Mouse (Mus musculus) MEL (cell line): ENCODE measurements around the gene Fam166b.

Source experiments
- CTCF ChIP-seq, 3 experiments: IDR thresholded peaks in 2 of 3; conservative IDR thresholded peaks in 1 of 3; 2 replicates each; pipeline ENCODE4 v1.5.1; 2011 to 2012; ENCODE audit warnings: low read length in 3 of 3, low read depth in 2 of 3, mild to moderate bottlenecking in 2 of 3, improper control_type of control experiment in 1 of 3, inconsistent platforms in 1 of 3, mixed read lengths in 1 of 3, moderate library complexity in 1 of 3; ENCODE audit not compliant: control insufficient read depth in 1 of 3, insufficient read depth in 1 of 3, poor library complexity in 1 of 3, severe bottlenecking in 1 of 3
- E2F4 ChIP-seq: IDR thresholded peaks from 2 replicates; pipeline ENCODE4 v1.6.1; 2011; ENCODE audit warnings: low read depth, low read length, improper control_type of control experiment, borderline replicate concordance
- EP300 ChIP-seq, 2 experiments: IDR thresholded peaks; 2 replicates each; pipeline ENCODE4 v1.6.1; 2011; ENCODE audit warnings: improper control_type of control experiment in 2 of 2, low read length in 2 of 2, low read depth in 1 of 2, mild to moderate bottlenecking in 1 of 2
- GABPA ChIP-seq: IDR thresholded peaks from 2 replicates; pipeline ENCODE4 v1.6.1; 2012; ENCODE audit warnings: low read depth, mild to moderate bottlenecking, inconsistent platforms, low read length, improper control_type of control experiment, moderate library complexity
- HCFC1 ChIP-seq: IDR thresholded peaks from 2 replicates; pipeline ENCODE4 v1.6.1; 2012; ENCODE audit warnings: low read depth, mild to moderate bottlenecking, inconsistent platforms, low read length, improper control_type of control experiment, moderate library complexity
- MAX ChIP-seq: IDR thresholded peaks from 2 replicates; pipeline ENCODE4 v1.6.1; 2011; ENCODE audit warnings: low read length, improper control_type of control experiment
- NRF1 ChIP-seq: IDR thresholded peaks from 2 replicates; pipeline ENCODE4 v1.6.1; 2014; ENCODE audit warnings: low read depth, mild to moderate bottlenecking, inconsistent platforms, low read length, improper control_type of control experiment, moderate library complexity; ENCODE audit not compliant: poor library complexity, insufficient read depth, severe bottlenecking
- POLR2A ChIP-seq, 2 experiments: IDR thresholded peaks; 2 replicates each; pipeline ENCODE4 v1.6.1; 2011 to 2012; ENCODE audit warnings: low read length in 2 of 2, mild to moderate bottlenecking in 2 of 2, control low read depth in 1 of 2, improper control_type of control experiment in 1 of 2, low read depth in 1 of 2, moderate library complexity in 1 of 2; ENCODE audit not compliant: control insufficient read depth in 1 of 2, insufficient read depth in 1 of 2, poor library complexity in 1 of 2
- SIN3A ChIP-seq: IDR thresholded peaks from 2 replicates; pipeline ENCODE4 v1.6.1; 2012; ENCODE audit warnings: low read length, improper control_type of control experiment, inconsistent platforms
- TAL1 ChIP-seq: IDR thresholded peaks from 2 replicates; pipeline ENCODE4 v1.6.1; 2012; ENCODE audit warnings: mild to moderate bottlenecking, inconsistent platforms, low read length, moderate library complexity, mixed read lengths
- UBTF ChIP-seq: IDR thresholded peaks from 2 replicates; pipeline ENCODE4 v1.6.1; 2012; ENCODE audit warnings: low read depth, mild to moderate bottlenecking, inconsistent platforms, low read length, improper control_type of control experiment, moderate library complexity, borderline replicate concordance; ENCODE audit not compliant: insufficient read depth

- TF ChIP-seq E2F4 (no peak), CTCF (IDR thresholded peaks at IDR 0.05 in 2 of 3, conservative IDR thresholded peaks at IDR 0.05 in 1 of 3; ENCODE audit: control insufficient read depth in 1 of 3, insufficient read depth in 1 of 3, low read depth in 2 of 3, low read length in 3 of 3, poor library complexity in 1 of 3, severe bottlenecking in 1 of 3) (no peak), MAX (no peak), TAL1 (no peak), EP300 (IDR thresholded peaks at IDR 0.05; ENCODE audit: low read depth in 1 of 2, low read length in 2 of 2) (no peak), GABPA (no peak), NRF1 (no peak), SIN3A (no peak), POLR2A (IDR thresholded peaks at IDR 0.05; ENCODE audit: control insufficient read depth in 1 of 2, insufficient read depth in 1 of 2, low read depth in 1 of 2, low read length in 2 of 2, poor library complexity in 1 of 2) (no peak), HCFC1 (no peak), UBTF (no peak)
These were observed 21.6 kb downstream of the Fam166b start for GRCm38 (mm10) chr4:43407071-43407920.
